Mouse (Mus musculus) naive thymus-derived CD4-positive, alpha-beta T cell, adult 2 months (primary cell): ENCODE data around the gene Unc13d.

Source experiments
- DNase-seq: peaks from one replicate; pipeline ENCODE4 v3.0.0-alpha.2; 2011; ENCODE audit warnings: low read depth

Unc13d gene

GRCm38 (mm10) chr11:116076836-116077235 lies 925 bp downstream of the Unc13d start:
- peak; percentile 65 for DNase-seq

GRCm38 (mm10) chr11:116076266-116076540 lies 1.6 kb downstream of the Unc13d start:
- DNase-seq, result no peak

- no peak for DNase-seq
Observed at GRCm38 (mm10) chr11:116075539-116076265, 2.1 kb downstream of the Unc13d start.

GRCm38 (mm10) chr11:116074436-116074991 lies 3.2 kb downstream of the Unc13d start:
- DNase-seq, result no peak

GRCm38 (mm10) chr11:116072608-116073007 lies 5.2 kb downstream of the Unc13d start:
- no peak for DNase-seq

GRCm38 (mm10) chr11:116071510-116071909 lies 6.3 kb downstream of the Unc13d start:
- DNase-seq, result peak; percentile 74

GRCm38 (mm10) chr11:116065345-116065744 lies 12.4 kb downstream of the Unc13d start:
- no peak for DNase-seq

GRCm38 (mm10) chr11:116064187-116064867 lies 13.4 kb downstream of the Unc13d start:
- DNase-seq, result no peak

- DNase-seq, result no peak
Observed at GRCm38 (mm10) chr11:116063562-116063961, 14.2 kb downstream of the Unc13d start.

- no peak for DNase-seq
Observed at GRCm38 (mm10) chr11:116062521-116062920, 15.2 kb downstream of the Unc13d start.

GRCm38 (mm10) chr11:116061641-116062415 lies 15.9 kb downstream of the Unc13d start:
- no peak for DNase-seq

GRCm38 (mm10) chr11:116060596-116060995 lies 17.2 kb downstream of the Unc13d start:
- DNase-seq, result no peak

GRCm38 (mm10) chr11:116059691-116060025 lies 18.1 kb downstream of the Unc13d start:
- DNase-seq, result no peak

GRCm38 (mm10) chr11:116058868-116059690 lies 18.7 kb downstream of the Unc13d start:
- no peak for DNase-seq

GRCm38 (mm10) chr11:116058022-116058614 lies 19.6 kb downstream of the Unc13d start:
- DNase-seq, result no peak

GRCm38 (mm10) chr11:116057237-116057881 lies 20.4 kb downstream of the Unc13d start:
- DNase-seq, result no peak

GRCm38 (mm10) chr11:116055873-116056272 lies 21.9 kb downstream of the Unc13d start:
- DNase-seq, result no peak

- no peak for DNase-seq
Observed at GRCm38 (mm10) chr11:116053510-116054229, 24.1 kb downstream of the Unc13d start.

- no peak for DNase-seq
Observed at GRCm38 (mm10) chr11:116050196-116050595, 27.6 kb downstream of the Unc13d start.

GRCm38 (mm10) chr11:116049610-116050009 lies 28.2 kb downstream of the Unc13d start:
- DNase-seq, result no peak
